Mouse (Mus musculus): ENCODE measurements around the gene Lnpk.

GRCm38 (mm10) chr2:74559822-74560221, 19.4 kb downstream of the Lnpk start:
- TF ChIP-seq ZNF384 (IDR thresholded peaks at IDR 0.05; ENCODE audit: low read depth, low read length) (no peak), CHD2 (IDR thresholded peaks at IDR 0.05; ENCODE audit: low read depth, low read length) (no peak), MAFK (IDR thresholded peaks at IDR 0.05; ENCODE audit: insufficient read depth, low read depth, low read length) (no peak), HCFC1 (IDR thresholded peaks at IDR 0.05; ENCODE audit: borderline replicate concordance, insufficient read depth, low read length) (no peak), ZC3H11A (IDR thresholded peaks at IDR 0.05; ENCODE audit: borderline replicate concordance, low read depth, low read length) (no peak)

Measured in ES-E14 (cell line).